Mouse (Mus musculus): Measurements from ENCODE around the gene Coasy.
"Not testable (repeated sequence)": the region's sequence is repeated elsewhere in the genome, so short reads cannot be mapped to it uniquely, and the experiment has no call there.

Gene Coasy

GRCm38 (mm10) chr11:101094930-101095313, 12.6 kb downstream of the Coasy start:
- no peak for DNase-seq (ENCODE audit: low read depth, low spot score)
- Histone ChIP-seq H3K27me3 (ENCODE audit: control insufficient read depth, insufficient read depth, low read length, poor library complexity, severe bottlenecking) (no peaks in the 10 kb centered on the region), H3K36me3 (ENCODE audit: control insufficient read depth, insufficient read depth, low read length, poor library complexity, severe bottlenecking) (peaks cover 12% of the 10 kb centered on the region)

GRCm38 (mm10) chr11:101095314-101096024, 13.1 kb downstream of the Coasy start, which contains the start of gene Psmc3ip:
TSS of gene Psmc3ip (minus strand) at chr11:101095436.
- Histone ChIP-seq H3K27me3 (ENCODE audit: control insufficient read depth, insufficient read depth, low read length, poor library complexity, severe bottlenecking) (no peaks in the 10 kb centered on the region), H3K36me3 (ENCODE audit: control insufficient read depth, insufficient read depth, low read length, poor library complexity, severe bottlenecking) (peaks cover 12% of the 10 kb centered on the region)
- peak; percentile 96 for DNase-seq (ENCODE audit: low read depth, low spot score)

- DNase-seq (ENCODE audit: low read depth, low spot score), result no peak
- Histone ChIP-seq H3K27me3 (ENCODE audit: control insufficient read depth, insufficient read depth, low read length, poor library complexity, severe bottlenecking) (no peaks in the 10 kb centered on the region), H3K36me3 (ENCODE audit: control insufficient read depth, insufficient read depth, low read length, poor library complexity, severe bottlenecking) (peaks cover 15% of the 10 kb centered on the region)
These were observed 15.9 kb downstream of the Coasy start for GRCm38 (mm10) chr11:101098231-101098630.

- Histone ChIP-seq H3K36me3 (ENCODE audit: control insufficient read depth, insufficient read depth, low read length, poor library complexity, severe bottlenecking) (peaks cover 20% of the 10 kb centered on the region), H3K27me3 (ENCODE audit: control insufficient read depth, insufficient read depth, low read length, poor library complexity, severe bottlenecking) (no peaks in the 10 kb centered on the region)
- no peak for DNase-seq (ENCODE audit: low read depth, low spot score)
These were observed 20.6 kb downstream of the Coasy start for GRCm38 (mm10) chr11:101103011-101103410.

GRCm38 (mm10) chr11:101109351-101109750, 27.0 kb downstream of the Coasy start:
- DNase-seq (ENCODE audit: low read depth, low spot score), result no peak
- Histone ChIP-seq H3K27me3 (ENCODE audit: control insufficient read depth, insufficient read depth, low read length, poor library complexity, severe bottlenecking) (no peaks in the 10 kb centered on the region), H3K36me3 (ENCODE audit: control insufficient read depth, insufficient read depth, low read length, poor library complexity, severe bottlenecking) (peaks cover 4% of the 10 kb centered on the region)

- no peaks in the 10 kb centered on the region for H3K27me3 ChIP-seq (ENCODE audit: control insufficient read depth, insufficient read depth, low read length, poor library complexity, severe bottlenecking)
- H3K36me3 ChIP-seq (ENCODE audit: control insufficient read depth, insufficient read depth, low read length, poor library complexity, severe bottlenecking), result peaks cover 1% of the 10 kb centered on the region; the same call in 1 of the 2 replicates
- DNase-seq (ENCODE audit: low read depth, low spot score), result no peak
These were observed 28.3 kb downstream of the Coasy start for GRCm38 (mm10) chr11:101110708-101111107.

GRCm38 (mm10) chr11:101111178-101111577, 28.8 kb downstream of the Coasy start:
- H3K27me3 ChIP-seq (ENCODE audit: control insufficient read depth, insufficient read depth, low read length, poor library complexity, severe bottlenecking), result no peaks in the 10 kb centered on the region
- DNase-seq (ENCODE audit: low read depth, low spot score), result no peak
- H3K36me3 ChIP-seq (ENCODE audit: control insufficient read depth, insufficient read depth, low read length, poor library complexity, severe bottlenecking), result no peaks in the 10 kb centered on the region; the same call in 1 of the 2 replicates

GRCm38 (mm10) chr11:101112186-101112585, 29.8 kb downstream of the Coasy start:
- Histone ChIP-seq H3K27me3 (ENCODE audit: control insufficient read depth, insufficient read depth, low read length, poor library complexity, severe bottlenecking) (no peaks in the 10 kb centered on the region), H3K36me3 (ENCODE audit: control insufficient read depth, insufficient read depth, low read length, poor library complexity, severe bottlenecking) (no peaks in the 10 kb centered on the region; the same call in 1 of the 2 replicates)
- no peak for DNase-seq (ENCODE audit: low read depth, low spot score)

- Histone ChIP-seq H3K36me3 (ENCODE audit: control insufficient read depth, insufficient read depth, low read length, poor library complexity, severe bottlenecking) (no peaks in the 10 kb centered on the region; the same call in 1 of the 2 replicates), H3K27me3 (ENCODE audit: control insufficient read depth, insufficient read depth, low read length, poor library complexity, severe bottlenecking) (no peaks in the 10 kb centered on the region)
- peak; percentile 83 for DNase-seq (ENCODE audit: low read depth, low spot score)
These were observed 33.2 kb downstream of the Coasy start for GRCm38 (mm10) chr11:101115564-101115963.

- no peaks in the 10 kb centered on the region for H3K36me3 ChIP-seq (ENCODE audit: control insufficient read depth, insufficient read depth, low read length, poor library complexity, severe bottlenecking)
- no peak for DNase-seq (ENCODE audit: low read depth, low spot score)
These were observed 35.7 kb downstream of the Coasy start for GRCm38 (mm10) chr11:101118105-101118504.

GRCm38 (mm10) chr11:101119131-101119760, 36.9 kb downstream of the Coasy start:
- Histone ChIP-seq H3K27me3 (ENCODE audit: control insufficient read depth, insufficient read depth, low read length, poor library complexity, severe bottlenecking) (no peaks in the 10 kb centered on the region), H3K36me3 (ENCODE audit: control insufficient read depth, insufficient read depth, low read length, poor library complexity, severe bottlenecking) (no peaks in the 10 kb centered on the region)
- DNase-seq (ENCODE audit: low read depth, low spot score), result no peak

More at GRCm38 (mm10) chr11:101118105-101118504, 35.7 kb downstream of the Coasy start:
- no peaks in the 10 kb centered on the region for H3K27me3 ChIP-seq (ENCODE audit: control insufficient read depth, insufficient read depth, low read length, poor library complexity, severe bottlenecking)

GRCm38 (mm10) chr11:101119761-101120544, 37.6 kb downstream of the Coasy start, which contains the start of the genes Retreg3 and Tubg1:
TSS of gene Retreg3 (minus strand) at chr11:101119893.
TSS of gene Tubg1 (plus strand) at chr11:101119938.
- Histone ChIP-seq H3K27me3 (ENCODE audit: control insufficient read depth, insufficient read depth, low read length, poor library complexity, severe bottlenecking) (no peaks in the 10 kb centered on the region), H3K36me3 (ENCODE audit: control insufficient read depth, insufficient read depth, low read length, poor library complexity, severe bottlenecking) (no peaks in the 10 kb centered on the region)
- DNase-seq (ENCODE audit: low read depth, low spot score), result peak; percentile 100

- no peaks in the 10 kb centered on the region for H3K36me3 ChIP-seq (ENCODE audit: control insufficient read depth, insufficient read depth, low read length, poor library complexity, severe bottlenecking)
- DNase-seq (ENCODE audit: low read depth, low spot score), result no peak
- H3K27me3 ChIP-seq (ENCODE audit: control insufficient read depth, insufficient read depth, low read length, poor library complexity, severe bottlenecking), result no peaks in the 10 kb centered on the region
These were observed 38.3 kb downstream of the Coasy start for GRCm38 (mm10) chr11:101120545-101121188.

- H3K27me3 ChIP-seq (ENCODE audit: control insufficient read depth, insufficient read depth, low read length, poor library complexity, severe bottlenecking); DNase-seq (ENCODE audit: low read depth, low spot score); H3K36me3 ChIP-seq (ENCODE audit: control insufficient read depth, insufficient read depth, low read length, poor library complexity, severe bottlenecking): not testable (repeated sequence)
These were observed 42.1 kb downstream of the Coasy start for GRCm38 (mm10) chr11:101124494-101124893.

Data from splenic B cell, adult 2 months (primary cell).